Mouse (Mus musculus) heart, postnatal 0 days (tissue): Measurements from ENCODE around the gene Bcr. TPM values are rescaled to one million over a fixed set of nuclear protein-coding genes. Genes with fewer than 3 reads are reported as not detected.

Source experiments
- ATAC-seq: fragments of 200-750 bp; cut with Nextera tagmentation; 2 replicates; pipeline ENCODE4 v1.8.0; 2017; ENCODE audit warnings: low read depth, moderate number of reproducible peaks, moderate library complexity; ENCODE audit not compliant: insufficient read depth
- DNase-seq: peaks from one replicate; pipeline ENCODE4 v3.0.0-alpha.2; 2016; ENCODE audit warnings: low spot score
- H3K27ac ChIP-seq: fragments of 300-500 bp; sonication (generic); 2 replicates; pipeline ENCODE4 v1.5.1; 2014; ENCODE audit warnings: low read depth, mild to moderate bottlenecking
- H3K27me3 ChIP-seq: fragments of 300-500 bp; sonication (generic); 2 replicates; pipeline ENCODE4 v1.6.1; 2014; ENCODE audit warnings: low read length, mixed read lengths; ENCODE audit not compliant: control insufficient read depth, insufficient read depth
- H3K36me3 ChIP-seq: fragments of 300-500 bp; sonication (generic); replicated peaks from 2 replicates; pipeline ENCODE4 v1.6.1; 2014; ENCODE audit warnings: low read length, mixed read lengths; ENCODE audit not compliant: control insufficient read depth, insufficient read depth
- H3K4me1 ChIP-seq: fragments of 300-500 bp; sonication (generic); 2 replicates; pipeline ENCODE4 v1.6.1; 2014; ENCODE audit warnings: antibody characterized with exemption; ENCODE audit not compliant: control insufficient read depth, insufficient read depth
- H3K4me2 ChIP-seq: fragments of 300-500 bp; sonication (generic); 2 replicates; pipeline ENCODE4 v1.6.1; 2014; ENCODE audit warnings: low read depth, mild to moderate bottlenecking, low read length, moderate library complexity
- H3K4me3 ChIP-seq: fragments of 300-500 bp; sonication (generic); 2 replicates; pipeline ENCODE4 v1.5.1; 2014; ENCODE audit warnings: low read depth, low read length
- H3K9ac ChIP-seq: fragments of 300-500 bp; sonication (generic); replicated peaks from 2 replicates; pipeline ENCODE4 v1.6.1; 2014; ENCODE audit warnings: low read depth, low read length, mixed read lengths
- H3K9me3 ChIP-seq: fragments of 300-500 bp; sonication (generic); replicated peaks from 2 replicates; pipeline ENCODE4 v1.6.1; 2016; ENCODE audit warnings: low read length; ENCODE audit not compliant: control insufficient read depth
- CTCF ChIP-seq: IDR thresholded peaks from 2 replicates; pipeline ENCODE4 v1.5.1; 2016; ENCODE audit warnings: antibody characterized with exemption, control low read depth, low read depth
- EP300 ChIP-seq: IDR thresholded peaks from 2 replicates; pipeline ENCODE4 v1.6.1; 2016; ENCODE audit warnings: antibody characterized with exemption, low read depth
- WGBS: fragments of 180-500 bp; shearing (Covaris S2); extraction: QIAGEN DNeasy Blood & Tissue Kit; methylation state at CpG from one replicate; pipeline ENCODE4 v1.1.7; 2014; 5-methylcytosine and 5-hydroxymethylcytosine counted together
- polyA plus RNA-seq: library from polyadenylated mRNA; unstranded; fragments of >200 nt; fragmentation: Nextera tagmentation; extraction: Ambion mirVana; gene quantifications from 2 replicates; pipeline ENCODE4 v1.2.1, GENCODE M21; 2015
- total RNA-seq: library from RNA; depleted of rRNA; stranded (reverse); fragments of >200 nt; gene quantifications from 2 replicates; pipeline ENCODE4 v1.2.3, GENCODE M21; 2014; ENCODE audit warnings: low replicate concordance

The Bcr gene
- total and polyA plus RNA-seq, 2 experiments from 2014 or later, result 9.3 to 12.1 TPM

GRCm38 (mm10) chr10:75150361-75150760 is 90.0 kb downstream of the Bcr start:
- Histone ChIP-seq H3K9me3 (no peaks in the 10 kb centered on the region), H3K27ac (no peak overlapping the region)
- WGBS, result 79% methylated on average over 5 of the region's 5 CpGs

GRCm38 (mm10) chr10:75151311-75151710 is 90.9 kb downstream of the Bcr start:
- no peak overlapping the region for H3K4me3 ChIP-seq
- H3K36me3 ChIP-seq, result peaks cover 21% of the 10 kb centered on the region
- no peak overlapping the region for H3K27ac ChIP-seq
- peaks cover 60% of the 10 kb centered on the region for H3K27me3 ChIP-seq
- no peaks in the 10 kb centered on the region for H3K9me3 ChIP-seq
- DNase-seq, result peak; percentile 94
- H3K4me2 ChIP-seq, result no peak overlapping the region
- ATAC-seq, result peak; percentile 88
- no peak overlapping the region for H3K9ac ChIP-seq
- no peak for TF ChIP-seq EP300
- peak; percentile 98 for TF ChIP-seq CTCF
- no peaks in the 10 kb centered on the region for H3K4me1 ChIP-seq

More at GRCm38 (mm10) chr10:75150361-75150760, 90.0 kb downstream of the Bcr start:
- Histone ChIP-seq H3K4me1 (no peaks in the 10 kb centered on the region), H3K4me2 (no peak overlapping the region), H3K27me3 (peaks cover 65% of the 10 kb centered on the region), H3K36me3 (peaks cover 21% of the 10 kb centered on the region), H3K4me3 (no peak overlapping the region), H3K9ac (no peak overlapping the region)
- no peak for ATAC-seq
- no peak for TF ChIP-seq CTCF
- TF ChIP-seq EP300, result no peak
- DNase-seq, result no peak

GRCm38 (mm10) chr10:75156835-75157234 is 96.4 kb downstream of the Bcr start:
- ATAC-seq (no peak), DNase-seq (no peak)
- H3K9me3 ChIP-seq, result no peaks in the 10 kb centered on the region
- TF ChIP-seq EP300 (no peak), CTCF (no peak)
- no peak overlapping the region for H3K4me2 ChIP-seq
- H3K4me1 ChIP-seq, result no peaks in the 10 kb centered on the region
- peaks cover 43% of the 10 kb centered on the region for H3K36me3 ChIP-seq
- peaks cover 22% of the 10 kb centered on the region; the same call in 1 of the 2 replicates for H3K27me3 ChIP-seq
- H3K27ac ChIP-seq, result no peak overlapping the region
- H3K9ac ChIP-seq, result no peak overlapping the region
- 76% methylated on average over 6 of the region's 6 CpGs for WGBS
- H3K4me3 ChIP-seq, result no peak overlapping the region

GRCm38 (mm10) chr10:75157713-75158112 is 97.3 kb downstream of the Bcr start:
- no peak overlapping the region for H3K4me2 ChIP-seq
- no peak for TF ChIP-seq CTCF
- no peak for TF ChIP-seq EP300
- peaks cover 51% of the 10 kb centered on the region for H3K36me3 ChIP-seq
- peaks cover 13% of the 10 kb centered on the region; the same call in 1 of the 2 replicates for H3K27me3 ChIP-seq
- no peak overlapping the region for H3K27ac ChIP-seq
- no peak overlapping the region for H3K4me3 ChIP-seq
- no peaks in the 10 kb centered on the region for H3K9me3 ChIP-seq
- DNase-seq, result no peak
- H3K4me1 ChIP-seq, result no peaks in the 10 kb centered on the region
- no peak for ATAC-seq
- 65% methylated on average over 8 of the region's 8 CpGs for WGBS
- no peak overlapping the region for H3K9ac ChIP-seq

- H3K27ac ChIP-seq, result no peak overlapping the region
- DNase-seq (no peak), ATAC-seq (no peak)
- H3K36me3 ChIP-seq, result peaks cover 58% of the 10 kb centered on the region
- H3K27me3 ChIP-seq, result peaks cover 11% of the 10 kb centered on the region; the same call in 1 of the 2 replicates
- H3K4me1 ChIP-seq, result no peaks in the 10 kb centered on the region
- WGBS, result 36% methylated on average over 1 of the region's 1 CpGs
- H3K9ac ChIP-seq, result no peak overlapping the region
- H3K4me2 ChIP-seq, result no peak overlapping the region
- H3K9me3 ChIP-seq, result no peaks in the 10 kb centered on the region
- TF ChIP-seq EP300 (no peak), CTCF (no peak)
- H3K4me3 ChIP-seq, result no peak overlapping the region
Measured at GRCm38 (mm10) chr10:75158356-75158755, 98.0 kb downstream of the Bcr start.

- 85% methylated on average over 10 of the region's 10 CpGs for WGBS
- Histone ChIP-seq H3K27ac (no peak overlapping the region), H3K4me2 (no peak overlapping the region), H3K4me1 (no peaks in the 10 kb centered on the region), H3K4me3 (no peak overlapping the region), H3K9ac (no peak overlapping the region), H3K9me3 (no peaks in the 10 kb centered on the region), H3K36me3 (peaks cover 53% of the 10 kb centered on the region), H3K27me3 (peaks cover 4% of the 10 kb centered on the region; the same call in 1 of the 2 replicates)
- no peak for TF ChIP-seq EP300
- TF ChIP-seq CTCF, result no peak
- ATAC-seq, result no peak
- no peak for DNase-seq
Measured at GRCm38 (mm10) chr10:75160171-75160900, 99.9 kb downstream of the Bcr start.
